Mouse (Mus musculus) heart, embryonic 12.5 days (tissue): Measurements from ENCODE around the gene Hist2h3b. TPM values are rescaled to one million over a fixed set of nuclear protein-coding genes. Genes with fewer than 3 reads are reported as not detected.
"Not testable (repeated sequence)": the region's sequence is repeated elsewhere in the genome, so short reads cannot be mapped to it uniquely, and the experiment has no call there.

ENCODE experiments used
- ATAC-seq: fragments of 200-750 bp; cut with Nextera tagmentation; 2 replicates; pipeline ENCODE4 v1.8.0; 2017; ENCODE audit warnings: moderate TSS enrichment, moderate library complexity; ENCODE audit not compliant: insufficient number of reproducible peaks, low FRiP score
- H3K27ac ChIP-seq: fragments of 300-500 bp; sonication (generic); 2 replicates; pipeline ENCODE4 v1.5.1; 2016; ENCODE audit warnings: mild to moderate bottlenecking, moderate library complexity; ENCODE audit not compliant: poor library complexity, severe bottlenecking
- H3K27me3 ChIP-seq: fragments of 300-500 bp; sonication (generic); replicated peaks from 2 replicates; pipeline ENCODE4 v1.6.1; 2016; ENCODE audit warnings: mild to moderate bottlenecking, moderate library complexity
- H3K36me3 ChIP-seq: fragments of 300-500 bp; sonication (generic); 2 replicates; pipeline ENCODE4 v1.6.1; 2016; ENCODE audit warnings: mild to moderate bottlenecking, moderate library complexity
- H3K4me1 ChIP-seq: fragments of 300-500 bp; sonication (generic); replicated peaks from 2 replicates; pipeline ENCODE4 v1.6.1; 2016; ENCODE audit warnings: mild to moderate bottlenecking
- H3K4me2 ChIP-seq: fragments of 300-500 bp; sonication (generic); 2 replicates; pipeline ENCODE4 v1.6.1; 2016; ENCODE audit warnings: mild to moderate bottlenecking, moderate library complexity
- H3K4me3 ChIP-seq: fragments of 300-500 bp; sonication (generic); 2 replicates; pipeline ENCODE4 v1.5.1; 2016; ENCODE audit warnings: mild to moderate bottlenecking
- H3K9ac ChIP-seq: fragments of 300-500 bp; sonication (generic); 2 replicates; pipeline ENCODE4 v1.6.1; 2016; ENCODE audit warnings: mild to moderate bottlenecking, moderate library complexity
- H3K9me3 ChIP-seq: fragments of 300-500 bp; sonication (generic); replicated peaks from 2 replicates; pipeline ENCODE4 v1.6.1; 2016; ENCODE audit warnings: mild to moderate bottlenecking, moderate library complexity
- WGBS: fragments of 180-500 bp; shearing (Covaris S2); methylation state at CpG from one replicate; pipeline ENCODE4 v1.1.7; 2016; 5-methylcytosine and 5-hydroxymethylcytosine counted together
- polyA plus RNA-seq: library from polyadenylated mRNA; unstranded; fragments of >200 nt; fragmentation: Nextera tagmentation; extraction: Ambion mirVana; gene quantifications from 2 replicates; pipeline ENCODE4 v1.2.1, GENCODE M21; 2016

The Hist2h3b gene
- polyA plus RNA-seq, 1 experiment from 2014 or later, result 26.5 TPM

DNA sequence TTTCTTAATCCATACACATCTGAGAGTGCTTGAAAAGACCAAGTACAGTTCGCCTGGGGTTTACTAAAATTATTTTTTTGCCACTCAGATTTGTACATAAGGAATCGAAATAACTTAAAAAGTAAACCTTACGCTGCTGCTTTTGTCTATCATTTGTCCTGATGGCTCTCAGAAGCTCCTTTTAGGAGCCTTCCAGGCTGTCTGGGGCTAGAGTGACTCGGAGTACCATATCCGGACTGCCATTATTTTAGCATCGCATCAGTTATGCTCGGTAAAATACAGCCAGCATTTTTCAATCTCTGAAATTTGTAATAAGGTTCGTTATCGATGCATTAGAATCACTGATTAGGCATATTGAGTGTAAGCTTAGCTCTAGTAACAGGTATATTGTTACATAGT is 27.7 kb upstream of the Hist2h3b start:
- peak overlapping the region; percentile 57; the same call in 1 of the 2 replicates for H3K9ac ChIP-seq
- no peaks in the 10 kb centered on the region for H3K27me3 ChIP-seq
- no peak overlapping the region for H3K4me3 ChIP-seq
- 77% methylated on average over 9 of the region's 9 CpGs for WGBS
- H3K9me3 ChIP-seq, result no peaks in the 10 kb centered on the region
- ATAC-seq, result no peak
- peak overlapping the region; percentile 43; the same call in 1 of the 2 replicates for H3K4me2 ChIP-seq
- H3K27ac ChIP-seq, result peak overlapping the region; percentile 83
- H3K36me3 ChIP-seq, result no peaks in the 10 kb centered on the region
- H3K4me1 ChIP-seq, result peaks cover 27% of the 10 kb centered on the region

DNA sequence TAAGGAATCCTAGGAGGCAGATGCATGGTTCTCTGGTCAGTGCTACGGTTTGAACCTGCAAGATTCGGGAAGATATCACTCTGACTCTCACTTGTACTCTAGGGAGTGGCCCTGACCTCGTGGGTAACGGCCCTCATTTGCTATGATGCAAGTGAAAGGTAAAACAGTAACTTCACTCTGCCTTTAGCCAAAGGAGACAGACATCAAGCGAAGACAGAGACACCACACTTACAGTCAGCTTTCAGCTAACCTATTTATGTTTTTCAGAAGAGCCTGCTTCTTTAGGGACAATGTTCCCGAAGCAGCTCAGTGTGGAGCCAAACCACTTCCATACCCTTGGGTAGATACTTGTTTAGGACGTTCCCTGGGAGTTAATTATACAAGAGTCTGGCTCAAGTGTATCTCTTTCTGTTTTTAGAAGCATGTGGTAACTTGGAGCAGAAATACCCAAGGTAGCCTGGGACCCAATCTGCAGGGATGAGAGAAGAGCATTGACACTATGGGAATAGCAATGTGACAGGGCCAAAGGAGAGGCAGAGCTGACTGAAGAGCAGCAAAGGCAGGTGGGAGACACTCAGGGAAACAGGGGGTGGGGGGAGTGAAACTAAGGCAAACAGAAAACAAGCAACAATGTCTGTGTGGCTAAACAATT is 24.4 kb upstream of the Hist2h3b start:
- H3K4me2 ChIP-seq, result peak overlapping the region; percentile 43
- 72% methylated on average over 7 of the region's 7 CpGs for WGBS

DNA sequence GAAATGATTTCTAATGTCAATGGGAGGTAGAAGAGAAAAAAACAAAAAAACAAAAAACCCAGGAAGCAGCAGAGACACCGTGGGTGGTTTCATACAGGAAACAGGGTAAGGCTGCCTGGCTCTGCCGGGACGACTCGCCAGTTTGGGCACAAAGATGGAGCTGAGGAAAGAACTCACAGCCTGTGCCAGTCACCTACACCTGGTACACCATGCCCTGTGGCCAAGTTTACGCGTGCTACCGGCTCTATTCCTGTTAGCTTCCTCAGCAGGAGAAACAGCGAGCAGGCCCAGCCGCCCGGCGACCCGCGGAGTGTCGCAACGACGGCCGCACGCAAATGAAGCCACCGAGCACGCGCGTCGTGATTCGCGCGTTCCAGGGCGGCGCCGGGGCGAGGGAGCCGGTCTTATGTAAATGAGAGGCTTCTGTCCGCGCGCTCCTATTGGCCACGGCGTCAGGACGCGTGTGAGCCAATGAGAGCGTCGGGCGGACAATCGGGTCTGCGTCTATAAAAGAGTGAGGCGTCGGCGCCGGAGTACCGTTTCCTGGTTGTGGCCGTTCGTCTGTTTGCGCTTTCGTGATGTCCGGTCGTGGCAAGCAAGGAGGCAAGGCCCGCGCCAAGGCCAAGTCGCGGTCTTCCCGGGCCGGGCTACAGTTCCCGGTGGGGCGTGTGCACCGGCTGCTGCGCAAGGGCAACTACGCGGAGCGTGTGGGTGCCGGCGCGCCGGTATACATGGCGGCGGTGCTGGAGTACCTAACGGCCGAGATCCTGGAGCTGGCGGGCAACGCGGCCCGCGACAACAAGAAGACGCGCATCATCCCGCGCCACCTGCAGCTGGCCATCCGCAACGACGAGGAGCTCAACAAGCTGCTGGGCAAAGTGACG is 23.2 kb upstream of the Hist2h3b start, which contains the start of gene Hist2h2aa1:
Gene Hist2h2aa1 (plus strand): TSS at position 495 of the 884 bp plus-strand sequence.
- not testable (repeated sequence) for H3K9me3 ChIP-seq, H3K27me3 ChIP-seq, H3K36me3 ChIP-seq
- H3K4me3 ChIP-seq, result peak within 1 kb of the TSS; percentile 58
- H3K27ac ChIP-seq, result peak within 1 kb of the TSS; percentile 96
- H3K4me2 ChIP-seq, result peak within 1 kb of the TSS; percentile 70
- ATAC-seq, result peak; percentile 90
- WGBS, result under 1% methylated on average over 41 of the region's 88 CpGs
- H3K9ac ChIP-seq, result peak within 1 kb of the TSS; percentile 88
- H3K4me1 ChIP-seq, result peaks cover 30% of the 10 kb centered on the region

More for the DNA sequence above, 24.4 kb upstream of the Hist2h3b start:
- Histone ChIP-seq H3K36me3 (no peaks in the 10 kb centered on the region), H3K9me3 (no peaks in the 10 kb centered on the region), H3K9ac (peak overlapping the region; percentile 88), H3K27me3 (no peaks in the 10 kb centered on the region), H3K4me1 (peaks cover 19% of the 10 kb centered on the region), H3K4me3 (0 out of 2 replicates have a peak overlapping the region, but pooled peaks have one; percentile 12), H3K27ac (peak overlapping the region; percentile 96)
- no peak for ATAC-seq

DNA sequence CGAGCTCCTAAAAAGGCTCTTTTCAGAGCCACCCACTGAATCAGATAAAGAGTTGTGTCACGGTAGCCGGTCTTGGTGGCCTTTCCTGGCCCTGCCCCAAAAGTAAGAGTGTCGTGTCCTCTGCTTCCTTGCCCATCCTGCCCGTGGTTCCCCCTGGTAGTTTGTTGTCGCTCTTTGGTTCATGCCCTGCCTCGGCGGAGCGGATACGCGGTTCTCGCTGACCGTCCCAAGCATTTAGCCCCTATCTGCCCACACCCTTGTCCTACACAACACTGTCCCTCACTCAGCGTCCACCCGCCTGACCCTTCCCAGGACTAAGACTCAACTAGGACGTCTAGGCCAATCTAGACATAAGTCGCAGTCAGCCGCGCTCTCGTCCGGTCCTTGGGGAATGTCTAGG is 22.4 kb upstream of the Hist2h3b start:
- not testable (repeated sequence) for H3K36me3 ChIP-seq, H3K27me3 ChIP-seq, H3K9me3 ChIP-seq
- Histone ChIP-seq H3K4me3 (peak overlapping the region; percentile 46), H3K27ac (peak overlapping the region; percentile 83), H3K4me1 (peaks cover 35% of the 10 kb centered on the region), H3K4me2 (peak overlapping the region; percentile 56), H3K9ac (peak overlapping the region; percentile 67; the same call in 1 of the 2 replicates)
- WGBS, result under 1% methylated on average over 12 of the region's 21 CpGs
- peak; percentile 22 for ATAC-seq

DNA sequence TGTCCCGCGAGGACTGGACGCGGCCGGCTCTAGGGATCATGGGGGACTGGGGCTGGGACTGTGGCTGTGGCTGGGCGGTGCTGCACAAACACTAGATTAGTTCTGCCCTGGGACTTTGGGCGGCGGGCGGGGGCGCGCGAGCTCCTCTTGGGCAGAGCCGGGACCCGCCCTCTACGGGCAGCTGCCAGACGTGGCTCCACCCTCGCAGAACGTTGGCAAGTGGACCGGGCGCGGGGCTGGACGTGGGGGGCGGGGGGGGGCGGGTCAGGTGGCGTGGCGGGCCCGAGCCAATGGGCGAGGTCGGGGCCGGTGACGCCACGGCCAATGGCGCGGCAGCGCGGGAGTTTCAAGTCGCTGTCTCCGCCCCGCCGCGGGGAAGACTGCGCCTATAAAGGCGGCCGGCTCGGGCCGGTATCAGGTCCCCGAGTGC is 22.0 kb upstream of the Hist2h3b start, which contains the start of gene Hist2h3c1:
Gene Hist2h3c1 (plus strand): TSS at position 259 of the 430 bp plus-strand sequence.
- not testable (repeated sequence) for H3K9me3 ChIP-seq, H3K36me3 ChIP-seq, H3K27me3 ChIP-seq
- Histone ChIP-seq H3K4me3 (peak within 1 kb of the TSS; percentile 48), H3K4me2 (peak within 1 kb of the TSS; percentile 64), H3K4me1 (peaks cover 35% of the 10 kb centered on the region), H3K9ac (peak within 1 kb of the TSS; percentile 67), H3K27ac (peak within 1 kb of the TSS; percentile 83)
- no CpG with 5 or more reads among the region's 47 CpGs for WGBS
- ATAC-seq, result peak; percentile 93

DNA sequence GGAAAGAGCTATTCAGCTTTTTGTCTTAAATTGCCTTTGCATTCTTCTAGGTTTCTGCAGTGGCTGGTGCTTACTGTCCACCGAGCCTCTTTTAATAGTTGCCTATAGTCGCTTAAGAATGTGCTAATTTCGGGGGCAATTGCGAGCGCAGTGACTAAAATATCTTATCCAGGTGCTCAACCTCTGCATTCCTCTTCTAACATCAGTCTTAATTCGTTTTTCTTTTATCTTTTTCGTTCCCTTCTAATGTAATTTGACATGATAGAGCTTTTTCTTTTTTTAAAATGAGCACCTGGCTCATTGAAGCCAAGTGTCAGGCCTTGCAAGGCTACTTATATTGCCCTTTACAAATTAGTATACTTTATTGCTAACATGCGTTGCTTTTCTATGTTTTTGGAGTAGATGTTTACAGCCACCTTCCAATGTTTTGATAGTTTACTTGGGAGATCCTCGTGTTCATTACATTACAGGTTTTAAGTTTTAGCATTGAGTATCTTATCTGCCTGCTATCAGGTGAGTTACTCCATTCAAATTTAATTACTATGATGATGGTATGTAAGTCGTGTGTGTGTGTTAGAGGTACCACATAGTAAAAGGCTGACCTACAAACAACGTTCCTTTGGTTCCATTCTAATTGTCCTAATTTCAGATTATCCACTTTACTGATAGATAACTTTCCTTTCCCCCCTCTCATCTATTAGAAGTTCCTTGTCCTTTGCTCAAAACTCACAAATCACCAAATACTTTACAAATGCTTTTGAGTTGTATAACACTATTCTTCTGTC is 20.9 kb upstream of the Hist2h3b start:
- Histone ChIP-seq H3K4me1 (peaks cover 35% of the 10 kb centered on the region), H3K36me3 (no peaks in the 10 kb centered on the region), H3K4me3 (peak overlapping the region; percentile 48), H3K27me3 (no peaks in the 10 kb centered on the region), H3K27ac (peak overlapping the region; percentile 38), H3K9ac (peak overlapping the region; percentile 65), H3K4me2 (peak overlapping the region; percentile 64), H3K9me3 (no peaks in the 10 kb centered on the region)
- no peak for ATAC-seq
- 3% methylated on average over 11 of the region's 11 CpGs for WGBS

DNA sequence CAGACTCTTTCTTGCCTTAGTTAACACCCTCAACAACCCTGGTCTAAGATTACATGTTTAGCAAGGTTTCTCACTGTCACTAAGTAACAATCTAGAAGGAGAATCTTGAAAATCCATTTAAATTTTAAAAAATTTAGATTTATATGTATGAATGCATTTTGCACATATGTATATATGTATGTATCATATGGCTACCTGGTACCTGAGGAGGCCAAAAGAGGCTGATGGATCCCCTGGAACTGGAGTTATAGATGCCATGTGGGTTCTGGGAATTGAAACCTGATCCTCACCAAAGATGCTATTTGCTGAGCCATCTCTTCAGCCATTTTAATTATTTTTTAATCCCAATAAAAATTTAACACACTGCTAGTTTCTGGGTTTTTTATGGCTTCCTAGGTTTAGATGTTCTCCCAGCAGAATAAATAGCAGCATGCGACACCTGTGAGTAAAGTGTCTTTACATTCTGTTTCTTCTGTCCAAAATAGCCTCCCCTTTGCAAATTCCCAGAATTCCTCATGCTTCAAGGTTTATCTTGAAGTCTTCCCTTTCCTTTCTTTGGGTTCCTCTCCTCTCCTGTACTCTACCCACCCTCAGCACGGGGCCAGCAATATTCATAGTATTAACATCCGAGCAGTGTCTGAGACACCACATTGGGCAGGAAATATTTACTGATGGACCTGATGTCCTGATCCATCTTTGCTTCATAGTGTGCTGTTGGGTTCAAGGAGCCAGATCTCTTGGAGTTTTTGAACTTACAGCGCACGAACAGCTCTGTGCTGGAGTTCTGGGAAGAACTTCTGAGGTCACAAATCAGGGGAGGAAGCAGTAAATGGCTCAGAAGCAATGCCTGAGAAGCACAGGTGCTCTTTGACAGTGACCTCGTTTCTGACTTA is 20.1 kb upstream of the Hist2h3b start:
- no peak for ATAC-seq
- H3K27ac ChIP-seq, result no peak overlapping the region
- no peaks in the 10 kb centered on the region for H3K27me3 ChIP-seq
- H3K4me1 ChIP-seq, result peaks cover 35% of the 10 kb centered on the region
- peak overlapping the region; percentile 48 for H3K4me3 ChIP-seq
- H3K9me3 ChIP-seq, result no peaks in the 10 kb centered on the region
- no peak overlapping the region for H3K9ac ChIP-seq
- H3K36me3 ChIP-seq, result no peaks in the 10 kb centered on the region
- 47% methylated on average over 6 of the region's 6 CpGs for WGBS
- H3K4me2 ChIP-seq, result peak overlapping the region; percentile 27

DNA sequence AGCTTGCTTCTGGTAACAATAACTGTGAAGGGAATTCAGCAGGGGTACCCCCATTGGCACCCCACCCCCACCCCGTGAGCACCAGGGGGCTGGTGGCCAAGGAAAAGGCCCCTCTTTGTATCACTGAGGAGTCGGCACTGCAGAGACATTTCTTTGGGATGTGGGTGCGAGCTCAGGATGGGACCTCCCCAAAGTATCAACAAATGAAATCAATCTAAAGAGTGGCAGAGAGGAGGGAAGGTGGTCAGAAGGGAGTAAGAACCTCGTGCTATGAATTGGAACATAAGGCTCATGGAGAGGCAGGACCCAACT is 19.5 kb upstream of the Hist2h3b start:
- peak overlapping the region; percentile 27 for H3K4me2 ChIP-seq
- 54% methylated on average over 4 of the region's 4 CpGs for WGBS
- H3K9me3 ChIP-seq, result no peaks in the 10 kb centered on the region
- H3K4me1 ChIP-seq, result peaks cover 32% of the 10 kb centered on the region
- 0 out of 2 replicates have a peak overlapping the region, but pooled peaks have one; percentile 48 for H3K4me3 ChIP-seq
- H3K9ac ChIP-seq, result no peak overlapping the region
- ATAC-seq, result no peak
- no peaks in the 10 kb centered on the region for H3K27me3 ChIP-seq
- H3K27ac ChIP-seq, result no peak overlapping the region
- no peaks in the 10 kb centered on the region for H3K36me3 ChIP-seq

DNA sequence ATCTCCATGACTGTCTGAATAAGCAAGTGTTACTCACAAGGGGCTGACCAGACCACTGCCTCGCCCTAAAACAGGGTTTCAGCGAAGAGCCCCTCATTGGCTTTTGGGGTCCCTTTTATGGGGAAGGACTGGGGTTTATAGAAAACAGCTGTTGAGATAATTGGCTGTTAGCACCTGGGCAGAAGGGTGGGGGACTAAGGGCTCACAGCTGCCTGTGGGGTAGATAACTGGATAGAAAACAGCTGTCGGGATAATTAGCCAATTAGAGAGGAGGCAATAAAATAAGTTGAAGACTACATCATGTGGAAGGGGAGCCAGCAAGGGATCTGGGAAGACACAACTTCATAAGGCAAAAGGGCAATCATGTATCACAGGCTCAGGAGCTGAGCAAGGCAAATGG is 17.6 kb upstream of the Hist2h3b start:
- Histone ChIP-seq H3K36me3 (no peaks in the 10 kb centered on the region), H3K27me3 (no peaks in the 10 kb centered on the region), H3K9ac (no peak overlapping the region), H3K4me2 (no peak overlapping the region), H3K27ac (no peak overlapping the region), H3K4me3 (no peak overlapping the region), H3K9me3 (no peaks in the 10 kb centered on the region), H3K4me1 (peaks cover 39% of the 10 kb centered on the region)
- WGBS, result 52% methylated on average over 3 of the region's 3 CpGs
- no peak for ATAC-seq

DNA sequence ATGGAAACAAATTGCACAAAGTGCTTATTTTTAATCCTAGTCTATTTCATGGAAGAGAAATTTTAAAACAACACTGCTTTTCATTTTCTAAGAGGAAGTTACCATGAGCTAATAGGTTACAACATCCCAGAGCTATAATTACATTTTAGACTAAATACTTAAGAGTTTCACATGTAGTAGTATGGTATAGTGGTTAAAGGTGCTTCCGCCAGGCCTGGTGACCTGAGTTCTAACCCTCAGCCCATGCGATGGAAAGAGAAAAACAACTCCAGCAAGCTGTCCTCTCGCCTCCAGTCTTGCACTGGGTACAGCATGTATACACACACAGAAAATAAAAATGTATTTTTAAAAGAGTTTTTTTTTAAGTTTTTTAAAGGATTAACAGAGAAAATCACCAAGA is 16.7 kb upstream of the Hist2h3b start:
- no peak overlapping the region for H3K27ac ChIP-seq
- H3K4me1 ChIP-seq, result peaks cover 45% of the 10 kb centered on the region
- no peaks in the 10 kb centered on the region for H3K36me3 ChIP-seq
- H3K27me3 ChIP-seq, result no peaks in the 10 kb centered on the region
- no peak overlapping the region for H3K4me2 ChIP-seq
- H3K9ac ChIP-seq, result no peak overlapping the region
- WGBS, result 89% methylated on average over 3 of the region's 3 CpGs
- H3K4me3 ChIP-seq, result no peak overlapping the region
- H3K9me3 ChIP-seq, result no peaks in the 10 kb centered on the region
- ATAC-seq, result no peak
